Mouse (Mus musculus) embryo, embryonic 11.5 days (tissue): Measurements from ENCODE around the gene Nfkbie.
A peak's percentile ranks its signal among the peaks of the same experiment; 100 is the strongest.

Experiments
- DNase-seq: peaks from one replicate; pipeline ENCODE4 v3.0.0-alpha.2; 2012; ENCODE audit warnings: low read depth, low spot score

Nfkbie gene

DNA sequence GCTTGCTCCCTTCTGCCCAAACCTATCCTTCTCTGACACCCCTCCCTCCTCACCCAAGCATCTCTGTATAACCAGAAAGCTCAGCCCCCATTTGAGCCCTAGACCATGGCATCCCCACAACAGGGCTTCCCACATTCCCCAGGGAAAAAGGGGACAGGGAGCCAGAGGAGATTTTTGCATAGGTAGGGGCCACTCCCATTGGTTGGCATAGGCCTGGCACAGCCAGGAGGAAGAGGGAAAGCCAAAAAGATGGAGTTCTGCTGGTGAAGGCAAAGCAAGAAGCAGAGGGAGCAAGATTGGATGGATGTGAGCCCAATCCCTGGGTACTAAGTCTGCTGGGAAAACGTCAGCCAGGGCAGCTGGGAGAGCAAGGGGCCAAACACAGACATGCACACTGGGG, 12.4 kb upstream of the Nfkbie start:
- no peak for DNase-seq

DNA sequence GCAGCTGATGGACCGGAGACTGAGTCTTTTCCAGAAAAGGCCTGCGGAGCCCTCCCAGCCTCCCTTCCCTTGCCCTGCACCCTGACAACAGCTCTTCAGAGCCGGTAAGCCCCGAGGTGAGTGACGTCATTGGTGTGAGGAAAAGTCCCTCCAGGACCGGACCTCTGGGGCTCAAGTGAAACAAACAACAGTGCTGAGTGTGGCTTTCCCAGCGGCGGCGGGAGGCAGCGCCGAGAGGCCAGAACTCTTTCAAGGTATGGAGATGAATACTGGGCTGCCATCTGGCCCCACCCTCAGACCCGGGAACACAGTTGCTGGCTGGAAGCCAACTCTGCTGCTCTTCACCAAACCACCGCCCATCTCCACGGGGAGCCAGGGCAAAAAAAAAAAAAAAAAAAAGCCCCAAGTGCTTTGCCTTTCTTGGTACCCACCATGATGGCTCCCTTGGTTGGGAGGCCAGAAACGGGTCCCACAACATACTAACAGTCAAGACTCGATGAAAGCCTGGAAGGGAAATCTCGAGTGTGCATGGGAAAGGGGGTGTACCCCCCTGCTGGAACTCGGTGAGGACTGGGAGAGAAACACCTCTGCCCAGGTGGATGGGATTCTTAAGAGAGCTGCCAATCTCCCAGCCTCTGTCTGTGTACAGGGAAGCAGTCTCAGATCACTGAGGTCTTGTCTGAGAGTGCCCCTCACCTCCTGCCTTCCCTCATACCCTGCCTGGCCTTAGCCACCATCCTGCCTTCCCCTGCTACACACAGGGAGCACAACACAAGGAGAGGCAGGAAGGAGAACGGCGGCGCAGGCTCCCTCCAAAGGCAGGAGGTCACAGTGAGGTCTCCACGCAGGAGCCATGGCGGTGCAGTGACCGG, 11.3 kb upstream of the Nfkbie start:
- DNase-seq: no peak

GRCm38 (mm10) chr17:45544873-45545277, 10.6 kb upstream of the Nfkbie start:
- no peak for DNase-seq

DNA sequence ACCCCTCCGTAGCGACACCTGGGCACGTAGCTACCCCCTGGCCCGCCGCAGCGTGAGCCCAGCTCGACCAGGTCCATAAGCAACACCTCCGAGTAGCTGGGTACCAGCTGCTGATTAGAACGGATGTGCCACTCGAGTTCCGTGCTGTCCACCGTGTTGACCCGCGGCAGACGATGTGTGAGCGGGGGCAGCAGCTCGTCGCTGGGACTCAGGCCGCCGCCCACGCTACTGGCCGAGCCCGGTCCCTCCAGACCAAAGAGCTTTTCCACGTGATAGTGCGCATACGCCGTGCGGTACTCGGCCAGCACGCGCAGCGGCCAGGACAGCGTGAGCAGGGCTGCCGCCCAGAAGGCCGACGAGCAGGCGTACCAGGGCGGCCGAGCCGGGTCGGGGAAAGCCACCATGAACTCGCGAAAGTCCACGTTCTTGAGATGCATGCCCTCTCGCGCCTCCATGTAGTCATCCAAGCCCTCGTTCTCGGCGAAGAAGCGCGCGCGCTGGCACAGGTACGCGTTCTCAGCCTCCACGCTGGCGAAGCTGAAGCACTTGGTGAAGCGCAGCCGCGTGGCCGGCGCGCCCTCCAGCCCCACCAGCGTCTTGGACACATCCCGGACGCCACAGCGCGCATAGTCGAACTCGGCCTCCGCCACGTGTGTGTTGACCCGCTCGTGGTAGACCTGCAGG, 10.1 kb upstream of the Nfkbie start:
- no peak for DNase-seq

GRCm38 (mm10) chr17:45546941-45547340, 8.6 kb upstream of the Nfkbie start:
- no peak for DNase-seq

GRCm38 (mm10) chr17:45547461-45548190, 7.9 kb upstream of the Nfkbie start:
- no peak for DNase-seq

GRCm38 (mm10) chr17:45548541-45549512, 6.7 kb upstream of the Nfkbie start:
- no peak for DNase-seq

DNA sequence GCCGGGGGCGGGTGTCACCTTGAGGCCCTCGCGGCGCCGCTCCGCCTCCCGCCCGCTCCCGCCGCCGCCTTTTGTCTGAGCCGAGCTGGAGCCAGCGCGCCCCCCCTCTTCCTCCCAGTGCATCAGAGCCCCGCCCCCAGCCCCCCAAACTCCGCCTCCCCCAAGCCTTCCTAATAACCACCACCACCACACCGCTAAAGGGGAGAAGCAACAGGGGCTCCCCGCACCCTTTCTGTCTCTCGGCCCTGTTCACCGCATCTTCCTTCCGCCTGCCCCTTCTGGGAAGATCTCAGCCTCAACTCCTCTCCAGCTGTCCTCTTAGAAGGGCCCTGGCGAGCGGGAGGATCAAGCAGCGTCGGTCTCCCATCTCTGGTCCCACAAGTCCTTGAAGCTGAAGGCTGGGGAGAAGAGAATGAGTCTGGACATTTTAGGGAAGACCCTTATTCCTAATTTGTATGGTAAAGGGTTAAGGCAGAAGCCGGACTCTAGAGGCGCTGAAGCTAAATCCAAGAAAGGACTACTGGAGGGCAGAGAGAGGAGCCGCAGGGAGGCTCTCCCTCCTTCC, 5.8 kb upstream of the Nfkbie start, which contains the start of gene Tmem151b:
Gene Tmem151b (minus strand): TSS at position 61 of the 565 bp plus-strand sequence.
- no peak for DNase-seq

GRCm38 (mm10) chr17:45550253-45550652, 5.2 kb upstream of the Nfkbie start:
- DNase-seq: no peak

GRCm38 (mm10) chr17:45551249-45551796, 4.2 kb upstream of the Nfkbie start:
- no peak for DNase-seq

- peak; percentile 63 for DNase-seq
These were observed 3.6 kb upstream of the Nfkbie start for GRCm38 (mm10) chr17:45551816-45552451.

GRCm38 (mm10) chr17:45553065-45553464, 2.4 kb upstream of the Nfkbie start:
- DNase-seq: no peak

GRCm38 (mm10) chr17:45554420-45554819, 1.1 kb upstream of the Nfkbie start:
- DNase-seq: no peak

DNA sequence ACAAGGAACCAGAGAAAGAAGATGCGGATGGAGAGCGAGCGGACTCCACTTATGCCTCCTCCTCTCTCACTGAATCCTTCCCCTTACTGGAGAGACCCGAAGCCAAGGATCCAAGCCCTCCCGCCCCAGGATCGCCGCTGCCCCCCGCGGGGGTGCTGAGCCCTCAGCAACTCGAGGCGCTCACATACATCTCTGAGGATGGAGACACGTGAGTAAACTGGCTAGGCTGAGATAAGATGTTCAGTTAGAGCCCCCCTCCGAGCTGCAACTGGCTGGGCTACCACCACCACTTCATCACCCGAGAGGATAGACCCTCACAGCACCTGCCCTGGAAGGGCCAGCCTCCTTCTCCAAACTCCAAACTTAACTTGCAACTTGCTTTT, 595 bp downstream of the Nfkbie start:
- no peak for DNase-seq

DNA sequence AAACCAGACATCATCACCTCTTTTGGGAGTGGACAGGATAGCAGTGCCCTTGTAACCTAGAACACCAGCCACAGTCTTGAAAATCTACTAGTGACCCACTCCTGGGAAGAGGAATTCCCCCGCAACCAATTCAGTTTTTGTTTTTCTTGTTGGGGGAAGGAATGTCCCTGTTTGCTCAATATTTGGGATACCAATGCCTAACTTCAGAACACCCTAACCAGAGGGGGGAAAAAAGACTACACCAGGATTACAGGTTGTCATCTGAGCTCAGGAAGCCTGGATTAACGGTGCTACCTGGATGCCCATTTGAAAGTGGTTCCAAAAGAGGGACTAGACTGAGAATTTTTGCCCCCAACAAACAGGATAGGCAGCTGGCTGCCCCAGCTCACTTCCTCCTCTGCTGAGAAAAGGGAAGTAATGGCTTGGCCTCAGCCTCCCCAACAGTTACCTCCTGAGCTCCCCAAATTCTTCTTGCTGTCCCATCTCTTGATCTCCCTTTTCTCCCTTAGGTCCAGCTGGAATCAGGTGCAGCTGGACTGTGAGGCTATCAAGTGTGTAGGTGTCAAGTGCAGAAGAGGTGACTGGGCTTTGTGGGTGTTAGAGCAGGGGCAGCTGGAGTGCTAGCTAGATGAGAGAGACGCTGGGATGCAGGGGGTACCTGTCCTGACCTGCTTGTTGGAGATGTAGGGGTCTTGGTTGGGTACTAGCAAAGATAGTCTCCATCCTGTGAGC, 1.2 kb downstream of the Nfkbie start:
- DNase-seq: no peak

DNA sequence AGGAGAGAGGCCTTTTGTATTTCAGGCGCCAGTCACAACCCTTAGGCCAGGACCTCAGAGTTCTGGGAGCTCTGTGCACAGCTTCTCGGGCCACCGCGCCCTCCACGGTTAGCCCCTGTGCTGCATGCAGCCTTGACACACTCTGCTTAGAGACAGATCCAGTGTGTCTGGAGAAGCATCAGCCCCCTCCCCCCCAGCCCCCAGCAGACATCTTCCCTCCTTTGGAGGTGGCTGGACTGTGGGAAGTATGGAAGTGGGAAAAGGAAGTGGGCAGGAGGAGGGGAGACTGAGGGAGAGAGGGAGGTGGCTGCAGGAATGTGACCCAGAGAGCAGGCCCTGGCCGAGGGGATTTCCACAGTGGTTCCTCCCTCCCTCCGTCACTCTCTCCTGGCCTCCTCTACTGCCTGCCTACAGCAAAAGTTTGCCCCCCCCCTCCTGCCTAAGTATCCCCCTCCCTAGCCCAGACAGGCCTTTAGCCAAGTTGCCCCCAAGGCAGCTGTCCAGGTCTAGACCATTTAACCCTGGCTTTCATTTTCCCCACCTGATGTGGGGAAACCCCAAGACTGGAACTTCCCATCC, 1.8 kb downstream of the Nfkbie start:
- no peak for DNase-seq

DNA sequence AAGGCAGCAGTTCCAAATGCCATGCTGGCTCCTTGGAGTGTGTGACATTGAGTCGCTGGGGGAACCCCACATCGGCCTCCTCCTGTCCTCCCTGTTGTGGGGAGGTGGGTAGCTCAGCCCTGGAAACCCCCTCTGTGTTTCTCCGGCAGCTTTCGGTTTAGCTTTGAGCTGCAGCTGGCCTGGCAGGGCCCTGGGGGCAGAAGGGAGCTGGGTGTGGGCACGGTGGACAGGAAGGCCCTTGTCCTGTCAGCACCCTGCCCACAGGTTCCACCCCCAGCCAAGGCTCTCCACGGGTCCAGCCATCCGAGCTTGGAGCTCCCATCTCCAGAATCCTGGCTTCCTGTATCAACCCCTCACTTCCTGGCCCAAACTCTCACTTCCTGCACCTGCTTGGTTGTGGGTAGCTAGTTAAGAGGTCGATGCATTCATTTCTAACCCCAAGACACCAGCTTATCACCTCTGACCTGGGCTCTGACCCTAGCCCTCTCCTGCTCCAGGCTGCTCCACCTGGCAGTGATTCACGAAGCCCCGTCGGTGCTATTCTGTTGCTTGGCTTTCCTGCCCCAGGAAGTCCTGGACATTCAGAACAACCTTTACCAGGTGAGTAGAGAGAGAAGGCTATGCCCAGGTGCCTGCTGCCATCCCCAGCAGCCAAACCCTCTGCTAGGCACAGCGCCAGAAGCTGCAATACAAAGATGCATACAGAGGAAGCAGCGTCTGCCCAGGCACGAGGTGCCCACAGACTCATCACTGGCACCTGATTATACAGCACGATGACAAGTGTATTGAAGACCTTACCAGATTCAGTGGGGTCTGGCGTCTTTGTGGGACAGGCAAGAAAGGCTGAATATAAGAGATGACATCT, 2.7 kb downstream of the Nfkbie start:
- no peak for DNase-seq
